Mouse (Mus musculus) heart, postnatal 0 days (tissue): ENCODE data around the gene Socs1. TPM values are rescaled to one million over a fixed set of nuclear protein-coding genes. Genes with fewer than 3 reads are reported as not detected.

Source experiments
- ATAC-seq: fragments of 200-750 bp; cut with Nextera tagmentation; 2 replicates; pipeline ENCODE4 v1.8.0; 2017; ENCODE audit warnings: low read depth, moderate number of reproducible peaks, moderate library complexity; ENCODE audit not compliant: insufficient read depth
- DNase-seq: peaks from one replicate; pipeline ENCODE4 v3.0.0-alpha.2; 2016; ENCODE audit warnings: low spot score
- H3K27ac ChIP-seq: fragments of 300-500 bp; sonication (generic); 2 replicates; pipeline ENCODE4 v1.5.1; 2014; ENCODE audit warnings: low read depth, mild to moderate bottlenecking
- H3K27me3 ChIP-seq: fragments of 300-500 bp; sonication (generic); 2 replicates; pipeline ENCODE4 v1.6.1; 2014; ENCODE audit warnings: low read length, mixed read lengths; ENCODE audit not compliant: control insufficient read depth, insufficient read depth
- H3K36me3 ChIP-seq: fragments of 300-500 bp; sonication (generic); replicated peaks from 2 replicates; pipeline ENCODE4 v1.6.1; 2014; ENCODE audit warnings: low read length, mixed read lengths; ENCODE audit not compliant: control insufficient read depth, insufficient read depth
- H3K4me1 ChIP-seq: fragments of 300-500 bp; sonication (generic); 2 replicates; pipeline ENCODE4 v1.6.1; 2014; ENCODE audit warnings: antibody characterized with exemption; ENCODE audit not compliant: control insufficient read depth, insufficient read depth
- H3K4me2 ChIP-seq: fragments of 300-500 bp; sonication (generic); 2 replicates; pipeline ENCODE4 v1.6.1; 2014; ENCODE audit warnings: low read depth, mild to moderate bottlenecking, low read length, moderate library complexity
- H3K4me3 ChIP-seq: fragments of 300-500 bp; sonication (generic); 2 replicates; pipeline ENCODE4 v1.5.1; 2014; ENCODE audit warnings: low read depth, low read length
- H3K9ac ChIP-seq: fragments of 300-500 bp; sonication (generic); replicated peaks from 2 replicates; pipeline ENCODE4 v1.6.1; 2014; ENCODE audit warnings: low read depth, low read length, mixed read lengths
- H3K9me3 ChIP-seq: fragments of 300-500 bp; sonication (generic); replicated peaks from 2 replicates; pipeline ENCODE4 v1.6.1; 2016; ENCODE audit warnings: low read length; ENCODE audit not compliant: control insufficient read depth
- CTCF ChIP-seq: IDR thresholded peaks from 2 replicates; pipeline ENCODE4 v1.5.1; 2016; ENCODE audit warnings: antibody characterized with exemption, control low read depth, low read depth
- EP300 ChIP-seq: IDR thresholded peaks from 2 replicates; pipeline ENCODE4 v1.6.1; 2016; ENCODE audit warnings: antibody characterized with exemption, low read depth
- WGBS: fragments of 180-500 bp; shearing (Covaris S2); extraction: QIAGEN DNeasy Blood & Tissue Kit; methylation state at CpG from one replicate; pipeline ENCODE4 v1.1.7; 2014; 5-methylcytosine and 5-hydroxymethylcytosine counted together
- polyA plus RNA-seq: library from polyadenylated mRNA; unstranded; fragments of >200 nt; fragmentation: Nextera tagmentation; extraction: Ambion mirVana; gene quantifications from 2 replicates; pipeline ENCODE4 v1.2.1, GENCODE M21; 2015
- total RNA-seq: library from RNA; depleted of rRNA; stranded (reverse); fragments of >200 nt; gene quantifications from 2 replicates; pipeline ENCODE4 v1.2.3, GENCODE M21; 2014; ENCODE audit warnings: low replicate concordance

Gene Socs1
- total and polyA plus RNA-seq, 2 experiments from 2014 or later, result 0.80 to 2.7 TPM

GRCm38 (mm10) chr16:10774726-10775125, 10.6 kb downstream of the Socs1 start:
- H3K4me2 ChIP-seq, result no peak overlapping the region
- H3K4me1 ChIP-seq, result 0 out of 2 replicates have a peak, but pooled peaks cover 11% of the 10 kb centered on the region
- WGBS, result 51% methylated on average over 4 of the region's 4 CpGs
- no peaks in the 10 kb centered on the region for H3K36me3 ChIP-seq
- ATAC-seq, result no peak
- DNase-seq, result no peak
- no peak overlapping the region for H3K27ac ChIP-seq
- no peaks in the 10 kb centered on the region for H3K27me3 ChIP-seq
- H3K9ac ChIP-seq, result no peak overlapping the region
- H3K4me3 ChIP-seq, result no peak overlapping the region
- TF ChIP-seq EP300, result no peak
- H3K9me3 ChIP-seq, result no peaks in the 10 kb centered on the region

GRCm38 (mm10) chr16:10773543-10773942, 11.8 kb downstream of the Socs1 start:
- no peak for TF ChIP-seq CTCF
- no peak for TF ChIP-seq EP300
- Histone ChIP-seq H3K4me2 (no peak overlapping the region), H3K4me3 (no peak overlapping the region), H3K27ac (no peak overlapping the region), H3K9ac (no peak overlapping the region), H3K4me1 (0 out of 2 replicates have a peak, but pooled peaks cover 11% of the 10 kb centered on the region), H3K9me3 (no peaks in the 10 kb centered on the region), H3K27me3 (no peaks in the 10 kb centered on the region), H3K36me3 (no peaks in the 10 kb centered on the region)
- WGBS, result 81% methylated on average over 8 of the region's 8 CpGs
- DNase-seq, result no peak
- ATAC-seq, result no peak

GRCm38 (mm10) chr16:10771769-10772510, 13.4 kb downstream of the Socs1 start:
- DNase-seq, result no peak
- TF ChIP-seq CTCF (no peak), EP300 (no peak)
- H3K4me3 ChIP-seq, result no peak overlapping the region
- H3K27ac ChIP-seq, result no peak overlapping the region
- no peak for ATAC-seq
- no peaks in the 10 kb centered on the region for H3K9me3 ChIP-seq
- H3K9ac ChIP-seq, result no peak overlapping the region
- 0 out of 2 replicates have a peak, but pooled peaks cover 4% of the 10 kb centered on the region for H3K27me3 ChIP-seq
- 72% methylated on average over 19 of the region's 19 CpGs for WGBS
- H3K4me1 ChIP-seq, result no peaks in the 10 kb centered on the region
- no peaks in the 10 kb centered on the region for H3K36me3 ChIP-seq
- no peak overlapping the region for H3K4me2 ChIP-seq

GRCm38 (mm10) chr16:10770531-10771325, 14.6 kb downstream of the Socs1 start:
- TF ChIP-seq EP300 (no peak), CTCF (peak; percentile 11; the same call in 1 of the 2 replicates)
- Histone ChIP-seq H3K27me3 (0 out of 2 replicates have a peak, but pooled peaks cover 4% of the 10 kb centered on the region), H3K36me3 (no peaks in the 10 kb centered on the region), H3K4me2 (no peak overlapping the region), H3K4me1 (no peaks in the 10 kb centered on the region), H3K9ac (no peak overlapping the region), H3K4me3 (no peak overlapping the region), H3K9me3 (no peaks in the 10 kb centered on the region), H3K27ac (no peak overlapping the region)
- 33% methylated on average over 4 of the region's 4 CpGs for WGBS
- DNase-seq, result no peak
- no peak for ATAC-seq

GRCm38 (mm10) chr16:10769661-10770060, 15.7 kb downstream of the Socs1 start:
- no peak overlapping the region for H3K4me3 ChIP-seq
- no peaks in the 10 kb centered on the region for H3K4me1 ChIP-seq
- H3K27me3 ChIP-seq, result 0 out of 2 replicates have a peak, but pooled peaks cover 4% of the 10 kb centered on the region
- no peak overlapping the region for H3K27ac ChIP-seq
- DNase-seq (no peak), ATAC-seq (no peak)
- no peak for TF ChIP-seq CTCF
- no peak for TF ChIP-seq EP300
- WGBS, result 31% methylated on average over 2 of the region's 2 CpGs
- H3K9ac ChIP-seq, result no peak overlapping the region
- H3K36me3 ChIP-seq, result no peaks in the 10 kb centered on the region
- no peak overlapping the region for H3K4me2 ChIP-seq
- no peaks in the 10 kb centered on the region for H3K9me3 ChIP-seq
